Mouse (Mus musculus) embryonic fibroblast, embryonic 13.5 days (primary cell): Measurements from ENCODE around the gene Bicral. TPM values are rescaled to one million over a fixed set of nuclear protein-coding genes. Genes with fewer than 3 reads are reported as not detected.
A peak's percentile ranks its signal among the peaks of the same experiment; 100 is the strongest.

Experiments used
- H3K27ac ChIP-seq: 2 replicates; pipeline ENCODE4 v1.5.1; 2012; ENCODE audit warnings: low read length, control low read depth, inconsistent platforms; ENCODE audit not compliant: insufficient read depth
- H3K4me1 ChIP-seq: 2 replicates; pipeline ENCODE4 v1.6.1; 2011; ENCODE audit warnings: low read length; ENCODE audit not compliant: control insufficient read depth, insufficient read depth
- H3K4me3 ChIP-seq: 2 replicates; pipeline ENCODE4 v1.5.1; 2011; ENCODE audit warnings: mild to moderate bottlenecking, control low read depth, low read length; ENCODE audit not compliant: insufficient read depth
- CTCF ChIP-seq: IDR thresholded peaks from 2 replicates; pipeline ENCODE4 v1.5.1; 2011; ENCODE audit warnings: mild to moderate bottlenecking, control low read depth, low read length, moderate library complexity, borderline replicate concordance; ENCODE audit not compliant: insufficient read depth
- POLR2A ChIP-seq: IDR thresholded peaks from 2 replicates; pipeline ENCODE4 v1.6.1; 2011; ENCODE audit warnings: low read depth, mild to moderate bottlenecking, control low read depth, low read length, moderate library complexity
- polyA plus RNA-seq: library from polyadenylated mRNA; stranded (reverse); fragments of >200 nt; gene quantifications from 2 replicates; pipeline ENCODE4 v1.2.4, GENCODE M21; 2011; ENCODE audit warnings: low read depth; ENCODE audit not compliant: missing spikeins, insufficient read length

Gene Bicral
- 9.4 and 14.0 TPM in 2 replicates for polyA plus RNA-seq

DNA sequence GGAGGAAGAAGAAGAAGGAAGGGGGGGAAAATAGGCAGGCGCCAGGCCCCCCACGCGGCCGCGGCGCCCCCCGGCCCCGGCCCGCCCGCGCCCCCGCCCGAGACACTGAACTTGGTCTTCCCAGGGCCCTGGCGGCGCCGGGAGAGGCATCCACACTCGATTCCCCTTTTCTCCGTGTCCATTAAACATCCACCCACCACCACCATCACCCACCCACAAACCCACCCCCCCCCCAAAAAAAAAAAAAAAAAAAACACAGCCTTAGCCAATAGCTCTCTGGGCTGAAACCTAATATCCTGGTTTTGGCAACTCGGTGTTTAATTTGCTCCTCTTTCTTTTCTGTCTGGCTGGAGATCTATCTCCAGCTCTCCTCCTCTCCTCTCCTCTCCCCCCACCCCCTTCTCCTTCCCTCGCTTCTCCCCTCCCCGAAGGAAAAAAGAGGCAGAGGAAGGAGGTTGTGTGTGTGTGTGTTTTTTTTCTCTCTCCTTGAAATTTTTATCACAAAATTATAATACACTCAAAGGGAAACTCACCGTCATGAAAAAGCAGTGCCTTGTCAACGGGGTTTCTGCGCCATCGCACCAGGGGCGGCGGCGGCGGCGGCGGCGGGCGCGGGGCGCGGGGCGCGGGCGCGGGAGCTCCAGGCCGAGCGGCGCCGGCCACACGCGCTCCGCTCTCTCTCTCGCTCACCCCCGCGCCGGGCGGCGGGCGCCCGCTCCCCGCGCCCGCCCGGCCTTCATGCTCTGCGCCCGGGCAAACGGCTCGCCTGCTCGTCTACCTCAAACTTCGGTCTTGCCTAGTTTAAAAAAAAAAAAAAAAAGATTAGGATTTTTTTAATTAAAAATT lies at the start of gene Bicral:
Gene Bicral, minus strand, starts transcription at position 580 of the 846 bp plus-strand sequence.
- H3K4me1 ChIP-seq: peaks cover 10% of the 10 kb centered on the region
- H3K4me3 ChIP-seq: peak within 1 kb of the TSS; percentile 95
- peak within 1 kb of the TSS; percentile 100 for H3K27ac ChIP-seq
- no peak for TF ChIP-seq CTCF
- peak; percentile 55 for TF ChIP-seq POLR2A

DNA sequence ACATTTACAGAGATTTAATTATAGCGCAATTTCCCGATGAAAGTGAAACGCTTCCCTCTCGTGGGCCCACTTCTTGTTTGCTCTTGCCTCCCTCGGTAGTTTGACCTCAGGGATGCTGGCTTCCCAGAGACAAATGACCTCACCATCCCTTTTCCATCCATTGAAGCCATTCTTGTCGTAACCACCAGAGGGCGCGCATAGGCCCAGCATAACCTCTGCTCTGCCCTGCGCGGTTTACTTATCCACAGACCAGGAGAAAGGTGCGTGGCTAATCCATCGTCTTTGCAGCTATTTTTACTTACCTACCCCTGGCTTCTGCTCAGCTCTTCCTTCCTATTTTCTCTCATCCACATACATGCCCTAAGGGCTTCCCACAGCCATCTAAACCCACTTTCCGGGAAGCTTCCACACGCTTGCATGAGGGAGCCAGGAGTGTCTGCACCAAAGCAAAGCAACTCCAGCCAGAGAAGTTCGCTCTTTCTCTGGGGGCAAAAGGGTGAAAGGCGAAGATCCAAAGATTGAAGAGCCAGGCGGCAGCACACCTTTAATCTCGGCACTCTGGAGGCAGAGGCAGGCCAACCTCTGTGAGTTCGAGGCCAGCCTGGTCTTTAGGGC lies 45.7 kb upstream of the Bicral start:
- no peaks in the 10 kb centered on the region for H3K4me1 ChIP-seq
- H3K27ac ChIP-seq: no peak overlapping the region
- TF ChIP-seq CTCF: peak; percentile 83; the same call in 1 of the 2 replicates
- no peak for TF ChIP-seq POLR2A
- H3K4me3 ChIP-seq: no peak overlapping the region

DNA sequence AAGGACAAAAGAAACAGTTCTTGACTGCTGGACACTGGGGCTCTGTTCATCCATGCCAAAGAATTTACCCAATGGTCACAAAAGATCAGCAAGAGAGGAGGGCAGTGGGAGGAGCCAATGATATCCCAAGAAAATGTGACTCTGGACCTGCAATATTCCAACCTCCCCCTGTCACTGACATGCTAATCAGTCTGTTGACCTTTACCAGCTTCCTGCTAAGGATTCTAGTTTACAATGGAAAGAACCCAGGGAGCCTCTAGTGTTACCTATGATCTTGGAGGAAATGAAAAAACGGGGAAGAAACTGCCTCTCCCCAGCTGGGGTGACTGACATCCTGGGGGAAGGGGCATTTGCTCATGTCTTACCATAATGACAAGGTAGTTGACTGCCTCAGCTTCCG lies 42.7 kb upstream of the Bicral start:
- no peak overlapping the region for H3K27ac ChIP-seq
- peaks cover 5% of the 10 kb centered on the region; the same call in 1 of the 2 replicates for H3K4me1 ChIP-seq
- H3K4me3 ChIP-seq: no peak overlapping the region
- no peak for TF ChIP-seq POLR2A

DNA sequence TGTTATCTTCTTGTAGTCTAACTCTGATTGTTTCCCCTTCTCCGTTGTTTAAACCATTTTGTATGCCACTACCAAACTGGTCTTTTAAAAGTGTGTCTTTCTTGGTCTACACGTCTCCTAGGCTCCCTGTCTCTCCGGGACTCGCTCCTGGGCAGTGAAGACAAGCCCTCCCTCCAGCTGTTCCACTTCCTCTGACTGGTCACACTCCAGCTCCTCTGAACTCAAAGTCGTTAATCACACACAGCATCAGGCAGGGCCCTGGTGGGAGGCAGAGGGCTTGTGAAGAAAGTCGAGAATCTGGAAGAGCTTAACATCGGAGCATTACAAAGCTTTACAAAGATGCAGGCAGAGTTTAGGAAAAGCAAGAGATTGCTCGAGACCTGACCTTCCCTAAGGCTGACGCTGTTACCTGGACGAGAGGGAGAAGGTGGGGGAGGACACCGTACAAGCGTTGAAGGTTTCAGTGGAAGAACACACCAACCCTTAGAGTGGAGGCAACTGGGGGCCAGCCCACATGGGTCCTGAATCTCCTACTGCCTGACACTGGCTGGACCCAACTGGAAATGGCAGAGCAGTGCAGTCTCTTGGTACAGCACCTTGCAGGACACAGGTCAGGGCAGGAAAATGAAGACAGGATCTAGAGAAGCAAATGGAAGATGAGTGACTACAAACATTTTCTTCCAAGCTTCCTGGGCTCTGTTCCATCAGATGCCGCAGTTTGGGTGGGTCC lies 39.1 kb upstream of the Bicral start:
- TF ChIP-seq CTCF (no peak), POLR2A (no peak)
- H3K27ac ChIP-seq: no peak overlapping the region
- peaks cover 8% of the 10 kb centered on the region for H3K4me1 ChIP-seq
- no peak overlapping the region for H3K4me3 ChIP-seq

DNA sequence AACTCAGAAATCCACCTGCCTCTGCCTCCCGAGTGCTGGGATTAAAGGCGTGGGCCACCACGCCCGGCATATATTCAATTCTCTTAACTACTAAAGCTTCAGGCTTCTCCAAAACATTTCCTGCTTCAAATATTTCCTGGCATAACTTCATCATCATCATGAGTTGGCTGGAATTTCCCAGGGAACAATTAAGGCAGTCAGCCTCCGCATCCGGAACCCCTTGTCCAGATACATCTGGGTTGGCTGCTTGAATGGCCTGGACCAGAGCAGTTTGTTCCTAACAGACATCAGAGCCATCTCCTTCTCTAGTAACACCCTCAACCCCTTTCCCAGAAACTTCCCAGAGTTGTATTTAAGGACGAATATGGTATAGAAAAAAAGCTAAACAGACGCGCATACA lies 37.1 kb upstream of the Bicral start:
- H3K27ac ChIP-seq: no peak overlapping the region
- H3K4me3 ChIP-seq: no peak overlapping the region
- peaks cover 8% of the 10 kb centered on the region for H3K4me1 ChIP-seq
- TF ChIP-seq POLR2A (no peak), CTCF (no peak)

DNA sequence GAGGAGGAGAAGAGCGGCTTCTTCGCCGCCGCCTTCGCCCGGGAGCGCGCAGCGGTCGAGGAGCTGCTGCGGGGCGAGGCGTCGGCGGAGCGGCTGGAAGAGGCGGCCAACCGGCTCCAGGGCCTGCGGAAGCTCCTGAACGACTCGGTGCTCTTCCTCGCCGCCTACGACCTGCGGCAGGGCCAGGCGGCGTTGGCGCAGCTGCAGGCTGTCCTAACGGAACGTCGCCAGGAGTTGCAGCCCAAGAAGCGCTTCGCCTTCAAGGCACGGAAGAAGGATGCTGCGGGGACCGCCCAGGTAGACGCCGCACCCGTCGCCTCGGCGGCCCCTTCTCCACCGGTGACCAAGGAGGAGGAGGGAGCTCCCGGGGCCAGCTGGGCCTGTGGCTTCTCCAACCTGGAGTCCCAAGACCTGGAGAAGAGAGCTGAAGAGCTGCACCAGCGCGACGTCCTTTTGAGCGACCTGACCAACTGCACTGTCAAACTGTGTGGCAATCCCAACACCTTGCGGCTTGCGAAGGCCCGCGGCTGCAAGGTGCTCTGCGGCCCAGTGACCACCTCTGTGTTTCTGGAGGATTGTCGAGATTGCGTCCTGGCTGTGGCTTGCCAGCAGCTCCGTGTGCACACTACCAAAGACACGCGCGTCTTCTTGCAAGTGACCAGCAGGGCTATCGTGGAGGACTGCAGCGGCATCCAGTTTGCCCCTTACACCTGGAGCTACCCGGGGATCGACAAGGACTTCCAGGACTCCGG lies 32.7 kb upstream of the Bicral start:
- peaks cover 4% of the 10 kb centered on the region; the same call in 1 of the 2 replicates for H3K4me1 ChIP-seq
- TF ChIP-seq CTCF: no peak
- no peak for TF ChIP-seq POLR2A

DNA sequence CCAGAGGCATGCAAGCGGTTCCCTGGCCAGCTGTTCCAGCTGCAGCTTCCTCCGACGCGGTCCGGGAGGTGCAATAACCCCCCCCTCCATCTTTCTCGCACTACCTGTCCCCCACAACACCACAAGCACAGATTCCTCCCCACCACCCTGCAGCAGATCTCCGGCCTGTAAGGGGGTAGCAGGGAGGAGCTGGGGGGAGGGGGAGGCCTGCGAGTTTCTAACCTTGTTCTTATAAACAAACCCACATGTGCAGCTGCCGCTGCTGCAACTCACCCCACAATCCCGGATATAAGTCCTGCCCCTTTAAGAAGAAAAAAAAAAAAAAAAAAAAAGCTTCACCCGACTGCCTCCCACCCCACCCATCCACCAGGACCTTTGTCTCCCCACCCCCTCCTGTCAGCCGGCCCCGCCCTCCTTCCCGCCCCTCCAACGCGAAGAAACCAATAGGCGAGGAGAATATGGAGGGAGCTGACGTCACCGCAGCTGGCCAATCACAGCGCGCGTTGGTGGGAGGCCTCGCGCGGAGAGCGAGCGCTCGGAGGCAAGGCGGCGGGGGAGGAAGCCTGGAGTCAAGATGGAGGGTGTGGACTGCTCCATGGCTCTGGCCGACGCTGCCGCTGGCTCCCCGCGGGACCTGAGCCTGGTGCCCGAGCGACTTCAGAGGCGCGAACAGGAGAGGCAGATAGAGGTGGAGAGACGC lies 32.0 kb upstream of the Bicral start, which contains the start of gene Tbcc:
Gene Tbcc, plus strand, starts transcription at position 569 of the 700 bp plus-strand sequence.
- peak; percentile 98 for TF ChIP-seq POLR2A
- TF ChIP-seq CTCF: no peak
- Histone ChIP-seq H3K4me3 (peak within 1 kb of the TSS; percentile 89), H3K27ac (peak within 1 kb of the TSS; percentile 97), H3K4me1 (peaks cover 4% of the 10 kb centered on the region; the same call in 1 of the 2 replicates)

More for the DNA sequence above, 32.7 kb upstream of the Bicral start:
- Histone ChIP-seq H3K4me3 (peak overlapping the region; percentile 81), H3K27ac (peak overlapping the region; percentile 81)

DNA sequence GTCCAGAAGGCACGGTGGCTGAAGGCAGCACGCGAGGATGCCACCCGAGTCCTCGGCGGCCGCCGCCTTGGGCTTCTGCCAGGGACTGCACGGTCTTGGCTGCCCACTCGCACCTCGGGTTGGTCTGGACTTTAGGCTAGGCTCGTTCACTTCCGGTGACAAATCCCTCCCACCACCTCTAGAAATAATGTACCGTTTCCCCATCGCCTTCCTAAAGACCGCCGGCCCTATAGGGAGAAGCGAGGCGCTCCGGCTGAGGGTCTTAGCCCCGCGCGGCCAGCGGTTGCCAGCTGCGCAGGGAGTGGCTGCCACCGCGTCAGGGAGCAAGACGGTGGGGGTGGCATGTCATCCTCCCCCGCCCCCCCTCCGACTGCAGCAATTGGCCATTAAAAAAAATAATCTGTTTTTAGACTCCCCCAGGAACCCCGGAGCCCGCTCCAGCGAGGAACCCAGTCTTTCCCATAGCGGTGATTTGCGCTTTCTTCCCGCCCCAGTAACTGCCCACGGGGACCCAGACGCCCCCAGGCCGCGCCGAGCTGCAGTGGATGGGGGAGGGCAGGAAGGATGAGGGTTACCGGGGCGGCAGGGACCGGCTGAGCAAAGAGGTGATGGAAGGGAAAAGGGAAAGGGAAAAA lies 31.3 kb upstream of the Bicral start:
- peak overlapping the region; percentile 97 for H3K27ac ChIP-seq
- TF ChIP-seq CTCF: no peak
- peak; percentile 75 for TF ChIP-seq POLR2A
- peaks cover 4% of the 10 kb centered on the region; the same call in 1 of the 2 replicates for H3K4me1 ChIP-seq
- peak overlapping the region; percentile 89 for H3K4me3 ChIP-seq
